Mouse (Mus musculus): Measurements from ENCODE around the gene Itgb7.

Gene Itgb7

GRCm38 (mm10) chr15:102204674-102205505, 26.9 kb downstream of the Itgb7 start, which contains the start of gene Csad:
Csad (minus strand) TSS chr15:102204724.
- in situ Hi-C loops (cut with MboI; ENCODE audit: low pct_unique_long_range_greater_than_20kb in 1 of 2, low sequenced_read_pairs in 2 of 2, unreplicated experiment in 1 of 2): no loop called here

GRCm38 (mm10) chr15:102203835-102204381, 27.8 kb downstream of the Itgb7 start:
- in situ Hi-C loops (cut with MboI; ENCODE audit: low pct_unique_long_range_greater_than_20kb in 1 of 2, low sequenced_read_pairs in 2 of 2, unreplicated experiment in 1 of 2): no loop called here

DNA sequence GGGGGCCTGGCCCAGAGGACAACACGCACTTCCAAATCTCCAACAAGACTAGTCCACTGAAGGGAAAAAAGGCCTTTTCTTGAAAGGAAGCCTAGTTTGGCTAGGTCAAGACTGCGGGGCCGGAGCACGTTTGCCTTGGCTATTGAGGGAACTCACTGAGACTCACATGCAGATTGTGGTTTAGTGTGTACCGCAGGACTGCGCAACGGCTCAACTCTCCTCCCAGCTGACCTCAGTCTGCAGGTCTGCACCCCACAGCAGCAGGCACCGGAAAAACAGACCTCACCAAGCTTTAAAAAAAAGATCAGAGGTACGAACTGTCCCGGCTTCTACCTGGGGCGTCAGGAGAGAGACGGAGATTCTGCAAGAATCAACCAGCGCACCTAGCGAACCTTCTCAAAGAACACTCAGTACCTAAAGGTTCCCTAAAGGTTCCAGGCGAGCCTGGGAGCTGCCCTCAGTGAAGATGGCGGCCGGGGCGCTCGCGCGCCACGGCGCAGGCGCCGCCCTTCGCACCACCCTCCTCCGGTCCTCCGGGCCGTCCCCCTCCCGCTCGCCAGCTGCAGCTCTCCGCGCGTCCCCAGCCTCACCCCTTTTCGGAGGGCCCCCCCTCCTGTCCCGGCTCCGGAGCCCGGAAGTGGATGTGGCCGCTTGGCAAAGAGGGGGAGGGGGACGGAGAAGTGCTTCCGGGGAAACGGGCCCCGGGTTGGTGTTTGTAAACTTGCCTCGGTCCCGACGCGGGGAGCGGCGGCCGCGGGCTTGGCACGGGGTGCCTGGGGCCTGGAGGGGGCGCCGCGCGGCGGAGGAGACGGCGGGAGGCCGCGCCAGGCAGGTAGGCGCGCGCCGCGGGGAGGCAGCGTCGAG, 28.5 kb downstream of the Itgb7 start, which contains the start of gene Zfp740:
Gene Zfp740, plus strand, starts transcription at position 279 of the 864 bp plus-strand sequence.
- in situ Hi-C loops (cut with MboI; ENCODE audit: low pct_unique_long_range_greater_than_20kb in 1 of 2, low sequenced_read_pairs in 2 of 2, unreplicated experiment in 1 of 2): no loop called here

GRCm38 (mm10) chr15:102198841-102199240, 32.9 kb downstream of the Itgb7 start:
- in situ Hi-C loops (cut with MboI; ENCODE audit: low pct_unique_long_range_greater_than_20kb in 1 of 2, low sequenced_read_pairs in 2 of 2, unreplicated experiment in 1 of 2): no loop called here

DNA sequence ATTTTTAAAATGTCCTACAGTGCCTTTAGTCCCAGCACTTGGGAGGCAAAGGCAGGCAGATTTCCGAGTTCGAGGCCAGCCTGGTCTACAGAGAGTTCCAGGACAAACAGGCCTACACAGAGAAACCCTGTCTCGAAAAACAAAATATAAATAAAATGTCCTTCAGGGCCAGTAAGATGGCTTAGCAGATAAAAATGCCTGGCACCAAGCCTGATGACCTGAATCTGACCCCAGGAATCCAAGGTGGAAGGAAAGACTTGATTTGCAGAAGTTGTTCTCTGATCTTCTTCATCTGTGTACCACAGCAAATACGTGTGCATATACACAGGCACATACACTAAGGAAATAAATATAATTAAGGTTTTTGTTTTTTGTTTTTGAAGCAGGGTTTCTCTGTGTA, 36.4 kb downstream of the Itgb7 start:
- in situ Hi-C loops (cut with MboI; ENCODE audit: low pct_unique_long_range_greater_than_20kb in 1 of 2, low sequenced_read_pairs in 2 of 2, unreplicated experiment in 1 of 2): no loop called here

- in situ Hi-C loops (cut with MboI; ENCODE audit: low pct_unique_long_range_greater_than_20kb in 1 of 2, low sequenced_read_pairs in 2 of 2, unreplicated experiment in 1 of 2): no loop called here
Measured at GRCm38 (mm10) chr15:102194439-102194838, 37.3 kb downstream of the Itgb7 start.

DNA sequence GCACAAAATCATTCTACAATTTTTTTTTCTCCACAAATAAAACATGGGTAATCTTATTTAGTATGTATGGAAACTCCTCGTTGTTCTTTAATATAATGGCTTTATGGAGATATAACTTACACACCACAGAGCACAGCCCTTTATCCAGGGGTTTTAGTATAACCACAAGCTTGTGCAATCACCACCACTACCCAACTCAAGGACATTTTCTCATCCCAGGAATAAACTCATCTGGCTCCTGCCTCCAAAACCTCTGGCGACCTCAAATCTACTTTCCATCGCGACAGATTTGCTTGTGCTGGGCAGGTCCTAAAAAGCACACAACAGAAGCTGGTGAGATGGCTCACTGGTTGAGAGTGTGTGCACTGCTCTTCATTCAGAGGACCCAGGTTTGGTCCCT, 38.1 kb downstream of the Itgb7 start:
- in situ Hi-C loops (cut with MboI; ENCODE audit: low pct_unique_long_range_greater_than_20kb in 1 of 2, low sequenced_read_pairs in 2 of 2, unreplicated experiment in 1 of 2): no loop called here

DNA sequence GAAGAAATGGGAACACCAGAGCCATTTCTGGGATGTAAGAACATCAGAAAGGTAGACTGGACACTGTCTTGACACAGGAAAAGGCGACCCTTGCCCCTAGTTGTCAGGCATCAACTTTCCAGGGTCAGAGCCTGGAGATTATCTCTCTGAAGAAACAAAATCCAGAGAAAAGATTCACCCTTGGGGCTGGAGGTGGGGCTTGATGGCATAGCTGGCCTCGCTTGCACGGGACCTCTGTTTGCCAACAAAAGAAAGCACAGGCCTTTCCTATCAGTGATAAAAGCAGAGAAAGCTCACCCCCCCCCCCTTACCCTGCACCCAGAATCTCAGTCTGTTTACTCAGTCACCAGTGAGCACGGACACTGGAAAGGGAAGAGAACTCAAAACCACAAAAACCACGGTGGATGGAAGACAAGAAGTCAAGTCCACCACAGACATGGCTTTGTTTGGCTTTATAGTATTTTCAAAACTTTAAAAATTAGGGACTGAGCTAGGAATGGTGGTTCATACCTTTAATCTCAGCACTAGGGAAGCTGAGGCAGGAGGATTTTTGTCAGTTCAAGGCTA, 38.8 kb downstream of the Itgb7 start:
- in situ Hi-C loops (cut with MboI; ENCODE audit: low pct_unique_long_range_greater_than_20kb in 1 of 2, low sequenced_read_pairs in 2 of 2, unreplicated experiment in 1 of 2): no loop called here

DNA sequence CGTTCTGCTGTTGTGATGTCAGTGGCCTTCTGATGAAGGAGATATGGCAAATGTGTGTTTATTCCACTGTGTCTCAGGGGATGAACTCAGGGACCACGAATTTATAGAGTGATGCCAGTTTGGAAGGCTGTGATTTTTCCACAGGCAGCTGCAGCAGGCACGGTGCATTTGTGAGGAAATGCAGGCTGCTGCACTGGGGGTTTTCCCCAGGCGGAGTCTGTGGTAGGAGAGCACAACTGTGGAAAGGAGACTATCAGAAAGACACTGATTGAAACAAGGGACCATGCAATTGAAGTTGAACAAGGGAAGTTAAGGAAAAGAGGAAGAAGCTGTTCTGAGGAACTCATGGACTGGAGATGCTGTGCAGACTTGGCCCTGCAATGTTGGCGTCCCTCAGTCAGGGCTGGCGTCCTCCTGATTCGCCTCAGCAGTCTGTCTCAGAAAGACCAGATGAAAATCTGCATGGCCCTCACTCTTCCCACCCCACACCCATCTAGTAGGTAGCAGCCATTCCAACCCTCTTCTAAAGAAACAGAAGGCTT, 39.4 kb downstream of the Itgb7 start:
- in situ Hi-C loops (cut with MboI; ENCODE audit: low pct_unique_long_range_greater_than_20kb in 1 of 2, low sequenced_read_pairs in 2 of 2, unreplicated experiment in 1 of 2): no loop called here

- in situ Hi-C loops (cut with MboI; ENCODE audit: low pct_unique_long_range_greater_than_20kb in 1 of 2, low sequenced_read_pairs in 2 of 2, unreplicated experiment in 1 of 2): no loop called here
Measured at GRCm38 (mm10) chr15:102191699-102192098, 40.0 kb downstream of the Itgb7 start.

- in situ Hi-C loops (cut with MboI; ENCODE audit: low pct_unique_long_range_greater_than_20kb in 1 of 2, low sequenced_read_pairs in 2 of 2, unreplicated experiment in 1 of 2): loop anchor here in 1 of 2 experiments (5.0 kb wide), 1 partner anchor 33 kb away; no protein-coding TSS in a partner anchor
Measured at GRCm38 (mm10) chr15:102188883-102189282, 42.9 kb downstream of the Itgb7 start.

GRCm38 (mm10) chr15:102188096-102188495, 43.6 kb downstream of the Itgb7 start:
- in situ Hi-C loops (cut with MboI; ENCODE audit: low pct_unique_long_range_greater_than_20kb in 1 of 2, low sequenced_read_pairs in 2 of 2, unreplicated experiment in 1 of 2): loop anchor here in 1 of 2 experiments (5.0 kb wide), 1 partner anchor 34 kb away; no protein-coding TSS in a partner anchor

DNA sequence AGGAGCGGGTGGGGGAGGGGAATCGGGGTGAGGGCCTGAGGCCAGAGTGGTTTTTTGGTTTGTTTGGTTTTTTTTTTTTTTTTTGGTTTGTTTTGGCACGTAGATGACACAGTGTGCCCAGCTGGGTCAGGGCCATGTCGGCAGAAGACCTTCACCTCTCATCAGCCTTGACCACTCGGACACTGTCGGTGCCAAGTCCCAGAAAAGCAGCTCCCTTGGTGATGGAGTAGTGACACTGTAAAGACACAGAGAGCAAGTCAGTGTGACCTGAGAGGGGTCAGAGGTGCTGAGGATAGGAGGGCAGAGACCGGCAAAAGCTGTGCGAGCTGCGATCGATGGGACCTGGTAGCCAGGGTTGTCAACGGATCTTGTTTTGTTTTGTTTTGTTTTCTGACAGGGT, 45.5 kb downstream of the Itgb7 start:
- in situ Hi-C loops (cut with MboI; ENCODE audit: low pct_unique_long_range_greater_than_20kb in 1 of 2, low sequenced_read_pairs in 2 of 2, unreplicated experiment in 1 of 2): loop anchor here in 1 of 2 experiments (5.0 kb wide), 1 partner anchor 36 kb away; no protein-coding TSS in a partner anchor

DNA sequence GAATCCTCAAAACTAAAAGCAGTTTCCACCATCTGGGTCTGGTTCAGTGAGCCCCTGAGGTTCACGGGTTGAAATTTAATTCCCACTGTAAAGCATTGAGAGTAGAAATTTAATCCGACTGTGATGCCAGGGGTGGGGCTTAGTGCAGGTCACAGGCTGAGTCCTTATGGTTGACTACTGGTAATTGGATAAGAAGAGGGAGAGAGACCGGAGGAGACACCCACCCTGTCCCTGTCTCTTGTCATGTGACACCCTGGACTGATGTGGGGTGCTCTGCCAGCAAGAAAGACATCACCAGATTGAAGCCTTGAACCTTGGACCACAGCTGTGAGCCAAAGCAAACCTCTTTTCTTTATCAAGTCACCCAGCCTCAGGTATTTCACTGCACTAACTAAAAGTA, 48.7 kb downstream of the Itgb7 start:
- in situ Hi-C loops (cut with MboI; ENCODE audit: low pct_unique_long_range_greater_than_20kb in 1 of 2, low sequenced_read_pairs in 2 of 2, unreplicated experiment in 1 of 2): no loop called here

GRCm38 (mm10) chr15:102179924-102180323, 51.8 kb downstream of the Itgb7 start:
- in situ Hi-C loops (cut with MboI; ENCODE audit: low pct_unique_long_range_greater_than_20kb in 1 of 2, low sequenced_read_pairs in 2 of 2, unreplicated experiment in 1 of 2): loop anchor here in 1 of 2 experiments (5.0 kb wide), 1 partner anchor 42 kb away; no protein-coding TSS in a partner anchor

GRCm38 (mm10) chr15:102179106-102179505, 52.6 kb downstream of the Itgb7 start:
- in situ Hi-C loops (cut with MboI; ENCODE audit: low pct_unique_long_range_greater_than_20kb in 1 of 2, low sequenced_read_pairs in 2 of 2, unreplicated experiment in 1 of 2): loop anchor here in 1 of 2 experiments (5.0 kb wide), 1 partner anchor 43 kb away; no protein-coding TSS in a partner anchor

DNA sequence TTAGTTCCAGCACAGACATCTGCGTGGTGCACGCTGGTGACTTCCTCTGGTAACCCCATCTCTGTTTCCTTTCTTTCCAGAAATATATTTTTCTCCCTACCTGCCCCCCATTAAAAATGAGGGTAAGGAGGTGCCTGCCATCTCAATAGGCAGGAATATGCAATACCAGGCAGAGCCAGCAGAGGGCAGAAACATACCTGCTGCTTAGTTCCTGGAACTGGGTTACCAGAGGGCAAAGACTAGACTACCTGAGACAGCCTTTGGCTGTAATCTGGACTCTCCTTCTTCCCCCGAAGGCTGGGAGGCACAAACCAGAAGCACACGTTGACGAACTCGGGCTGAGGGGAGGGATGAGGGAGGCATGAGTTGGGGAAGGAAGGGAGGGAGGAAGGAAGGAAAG, 53.5 kb downstream of the Itgb7 start:
- in situ Hi-C loops (cut with MboI; ENCODE audit: low pct_unique_long_range_greater_than_20kb in 1 of 2, low sequenced_read_pairs in 2 of 2, unreplicated experiment in 1 of 2): loop anchor here in 1 of 2 experiments (5.0 kb wide), 1 partner anchor 44 kb away; no protein-coding TSS in a partner anchor

- in situ Hi-C loops (cut with MboI; ENCODE audit: low pct_unique_long_range_greater_than_20kb in 1 of 2, low sequenced_read_pairs in 2 of 2, unreplicated experiment in 1 of 2): loop anchor here in 1 of 2 experiments (5.0 kb wide), 1 partner anchor 45 kb away; no protein-coding TSS in a partner anchor
Measured at GRCm38 (mm10) chr15:102177417-102177816, 54.3 kb downstream of the Itgb7 start.
